Mouse (Mus musculus) CH12.LX (cell line): ENCODE results near the gene Prdm12. TPM values are rescaled to one million over a fixed set of nuclear protein-coding genes. Genes with fewer than 3 reads are reported as not detected.
"Not testable (repeated sequence)": the region's sequence is repeated elsewhere in the genome, so short reads cannot be mapped to it uniquely, and the experiment has no call there.

Experiments
- DNase-seq: peaks from one replicate; pipeline ENCODE4 v3.0.0-alpha.2; 2013; ENCODE audit errors: extremely low read depth
- H3K27ac ChIP-seq: 2 replicates; pipeline ENCODE4 v1.5.1; 2012; ENCODE audit warnings: low read depth, mild to moderate bottlenecking, control low read depth, moderate library complexity; ENCODE audit not compliant: insufficient read depth
- H3K27me3 ChIP-seq: replicated peaks from 2 replicates; pipeline ENCODE3; 2012; ENCODE audit warnings: inconsistent platforms
- H3K36me3 ChIP-seq, 2 experiments: replicated peaks in 1 of 2; 2 replicates each; pipeline versions ENCODE3 to v1.6.1; 2012; ENCODE audit warnings: inconsistent platforms in 1 of 2, low read length in 1 of 2, mild to moderate bottlenecking in 1 of 2, mixed read lengths in 1 of 2, moderate library complexity in 1 of 2; ENCODE audit not compliant: control insufficient read depth in 1 of 2, insufficient read depth in 1 of 2
- H3K4me1 ChIP-seq, 2 experiments: 2 replicates each; pipeline ENCODE4 v1.6.1; 2012; ENCODE audit warnings: inconsistent platforms in 1 of 2, moderate library complexity in 1 of 2; ENCODE audit not compliant: insufficient read depth in 2 of 2, control insufficient read depth in 1 of 2
- H3K4me2 ChIP-seq: 2 replicates; pipeline ENCODE4 v1.6.1; 2012; ENCODE audit warnings: low read depth, mild to moderate bottlenecking, control low read depth; ENCODE audit not compliant: poor library complexity, insufficient read depth, severe bottlenecking
- H3K4me3 ChIP-seq, 3 experiments: fragments of 150-350 bp in 1 of 3; sonication (generic) in 1 of 3; replicated peaks in 1 of 3; 2 replicates each; pipeline versions ENCODE3 to v1.5.1; 2011 to 2012; ENCODE audit warnings: low read depth in 2 of 3, low read length in 2 of 3, mild to moderate bottlenecking in 2 of 3, moderate library complexity in 2 of 3, control low read depth in 1 of 3, improper control_type of control experiment in 1 of 3, inconsistent platforms in 1 of 3, mixed read lengths in 1 of 3; ENCODE audit not compliant: poor library complexity in 1 of 3
- H3K79me2 ChIP-seq: replicated peaks from 2 replicates; pipeline ENCODE4 v1.6.1; 2012; ENCODE audit warnings: mild to moderate bottlenecking, moderate library complexity; ENCODE audit not compliant: control insufficient read depth, poor library complexity, insufficient read depth, severe bottlenecking; ENCODE audit errors: extremely low read depth
- H3K9ac ChIP-seq: 2 replicates; pipeline ENCODE4 v1.6.1; 2012; ENCODE audit warnings: low read depth, mild to moderate bottlenecking, control low read depth, moderate library complexity; ENCODE audit not compliant: insufficient read depth
- H3K9me3 ChIP-seq: replicated peaks from 2 replicates; pipeline ENCODE3; 2012; ENCODE audit warnings: low read length, inconsistent platforms, mixed read lengths
- CHD2 ChIP-seq: IDR thresholded peaks from 2 replicates; pipeline ENCODE4 v1.6.1; 2011; ENCODE audit warnings: low read length, improper control_type of control experiment
- CTCF ChIP-seq, 2 experiments: IDR thresholded peaks in 1 of 2; conservative IDR thresholded peaks in 1 of 2; 2 replicates each; pipeline ENCODE4 v1.5.1; 2011 to 2012; ENCODE audit warnings: low read depth in 2 of 2, low read length in 2 of 2, improper control_type of control experiment in 1 of 2, inconsistent platforms in 1 of 2, mild to moderate bottlenecking in 1 of 2, moderate library complexity in 1 of 2
- IRF4 ChIP-seq: IDR thresholded peaks from 2 replicates; pipeline ENCODE4 v1.6.1; 2014; ENCODE audit warnings: low read depth, mild to moderate bottlenecking, inconsistent platforms, low read length, improper control_type of control experiment
- JUN ChIP-seq: IDR thresholded peaks from 2 replicates; pipeline ENCODE4 v1.6.1; 2011; ENCODE audit warnings: low read depth, mild to moderate bottlenecking, low read length, improper control_type of control experiment, moderate library complexity; ENCODE audit not compliant: insufficient read depth
- KAT2A ChIP-seq: IDR thresholded peaks from 2 replicates; pipeline ENCODE4 v1.6.1; 2012; ENCODE audit warnings: low read length, improper control_type of control experiment, inconsistent platforms; ENCODE audit not compliant: insufficient replicate concordance
- MAFK ChIP-seq: IDR thresholded peaks from 2 replicates; pipeline ENCODE4 v1.6.1; 2011; ENCODE audit warnings: low read length, improper control_type of control experiment; ENCODE audit not compliant: insufficient replicate concordance
- MAX ChIP-seq: IDR thresholded peaks from 2 replicates; pipeline ENCODE4 v1.6.1; 2011; ENCODE audit warnings: low read length, improper control_type of control experiment
- MAZ ChIP-seq: IDR thresholded peaks from 2 replicates; pipeline ENCODE4 v1.6.1; 2012; ENCODE audit warnings: low read depth, mild to moderate bottlenecking, inconsistent platforms, low read length, improper control_type of control experiment, moderate library complexity
- NRF1 ChIP-seq: IDR thresholded peaks from 2 replicates; pipeline ENCODE4 v1.6.1; 2014; ENCODE audit warnings: low read depth, mild to moderate bottlenecking, inconsistent platforms, low read length, improper control_type of control experiment, moderate library complexity
- POLR2A ChIP-seq: IDR thresholded peaks from 2 replicates; pipeline ENCODE4 v1.6.1; 2011; ENCODE audit warnings: low read depth, mild to moderate bottlenecking, improper control_type of control experiment, low read length
- POLR2AphosphoS2 ChIP-seq: IDR thresholded peaks from 2 replicates; pipeline ENCODE4 v1.6.1; 2011; ENCODE audit warnings: low read depth, low read length, improper control_type of control experiment
- RCOR1 ChIP-seq: conservative IDR thresholded peaks from 2 replicates; pipeline ENCODE4 v1.6.1; 2012; ENCODE audit warnings: low read depth, mild to moderate bottlenecking, inconsistent platforms, low read length, improper control_type of control experiment
- SMC3 ChIP-seq: IDR thresholded peaks from 2 replicates; pipeline ENCODE4 v1.6.1; 2011; ENCODE audit warnings: low read depth, low read length, improper control_type of control experiment
- TBP ChIP-seq: conservative IDR thresholded peaks from 2 replicates; pipeline ENCODE4 v1.6.1; 2011; ENCODE audit warnings: low read depth, low read length, improper control_type of control experiment
- USF2 ChIP-seq: conservative IDR thresholded peaks from 2 replicates; pipeline ENCODE4 v1.6.1; 2011; ENCODE audit warnings: low read depth, low read length, improper control_type of control experiment
- ZC3H11A ChIP-seq: IDR thresholded peaks from 2 replicates; pipeline ENCODE4 v1.6.1; 2012; ENCODE audit warnings: low read depth, mild to moderate bottlenecking, inconsistent platforms, low read length, improper control_type of control experiment
- ZKSCAN1 ChIP-seq: IDR thresholded peaks from 2 replicates; pipeline ENCODE4 v1.6.1; 2012; ENCODE audit warnings: low read depth, inconsistent platforms, low read length, improper control_type of control experiment, borderline replicate concordance
- ZMIZ1 ChIP-seq: IDR thresholded peaks from 2 replicates; pipeline ENCODE4 v1.6.1; 2012; ENCODE audit warnings: low read depth, mild to moderate bottlenecking, inconsistent platforms, low read length, improper control_type of control experiment
- ZNF384 ChIP-seq: IDR thresholded peaks from 2 replicates; pipeline ENCODE4 v1.6.1; 2012; ENCODE audit warnings: low read depth, low read length, improper control_type of control experiment, inconsistent platforms
- dilution Hi-C: fragments of 300-500 bp; cut with MboI; formaldehyde crosslinking; loops from 2 replicates; pipeline ENCODE4 v1.14.3; 2020; ENCODE audit warnings: low sequenced_read_pairs; ENCODE audit not compliant: extremely low pct_unique_long_range_greater_than_20kb, extremely low pct_ligation_motif_present
- in situ Hi-C: fragments of 300-500 bp; cut with MboI; formaldehyde crosslinking; loops from 3 replicates; pipeline ENCODE4 v1.14.3; 2019; ENCODE audit warnings: low sequenced_read_pairs, low pct_ligation_motif_present, low pct_unique_long_range_greater_than_20kb, mixed read lengths
- polyA plus RNA-seq: library from polyadenylated mRNA; unstranded; fragments of >175 nt; gene quantifications from 2 replicates; pipeline ENCODE4 v1.2.1, GENCODE M21; 2012; ENCODE audit warnings: low read depth; ENCODE audit not compliant: insufficient read length
- total RNA-seq, 2 experiments: library from RNA; depleted of rRNA; stranded (reverse); fragments of 300-350 nt in 1 of 2; fragments of >200 nt in 1 of 2; gene quantifications; 2 replicates each; pipeline ENCODE4 v1.2.3; 2012 to 2014

The Prdm12 gene
- total and polyA plus RNA-seq, 3 experiments, result not detected

DNA sequence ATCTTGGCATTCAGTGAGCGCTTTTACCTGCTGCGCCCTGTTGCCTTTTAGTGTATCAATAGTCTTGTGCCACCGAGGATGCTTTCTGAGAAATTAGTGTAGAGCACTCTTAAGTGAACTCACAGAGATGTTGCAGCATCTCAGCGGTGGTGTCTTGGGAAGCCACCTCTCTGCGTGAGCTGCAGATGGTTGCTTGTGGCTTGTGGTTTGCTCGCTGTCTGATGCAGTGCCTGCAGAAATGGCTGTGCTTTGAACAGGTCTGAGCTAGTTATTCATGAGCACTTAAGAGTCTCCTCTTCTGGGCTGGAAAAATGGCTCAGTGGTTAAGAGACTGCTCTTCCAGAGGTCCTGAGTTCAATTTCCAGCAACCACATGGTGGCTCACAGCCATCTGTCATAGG lies 38.8 kb downstream of the Prdm12 start:
- H3K79me2 ChIP-seq, result peaks cover 3% of the 10 kb centered on the region; the same call in 1 of the 2 replicates
- H3K4me3 ChIP-seq, result no peak overlapping the region
- H3K4me2 ChIP-seq, result no peak overlapping the region
- H3K9ac ChIP-seq, result no peak overlapping the region
- no peaks in the 10 kb centered on the region for H3K27me3 ChIP-seq
- dilution Hi-C loops, result no loop called here
- H3K36me3 ChIP-seq, result peaks cover 69 to 84% of the 10 kb centered on the region in 2 experiments
- no peaks in the 10 kb centered on the region for H3K9me3 ChIP-seq
- no peak overlapping the region for H3K27ac ChIP-seq
- H3K4me1 ChIP-seq, result peaks cover 0 to 7% of the 10 kb centered on the region in 2 experiments; a peak in 1 of 4 replicates
- in situ Hi-C loops, result no loop called here
- TF ChIP-seq ZC3H11A, result no peak
- TF ChIP-seq TBP, result no peak
- TF ChIP-seq IRF4, result no peak
- no peak for TF ChIP-seq ZKSCAN1
- no peak for TF ChIP-seq RCOR1
- no peak for TF ChIP-seq KAT2A
- TF ChIP-seq SMC3, result no peak
- TF ChIP-seq CHD2, result no peak
- DNase-seq, result no peak

DNA sequence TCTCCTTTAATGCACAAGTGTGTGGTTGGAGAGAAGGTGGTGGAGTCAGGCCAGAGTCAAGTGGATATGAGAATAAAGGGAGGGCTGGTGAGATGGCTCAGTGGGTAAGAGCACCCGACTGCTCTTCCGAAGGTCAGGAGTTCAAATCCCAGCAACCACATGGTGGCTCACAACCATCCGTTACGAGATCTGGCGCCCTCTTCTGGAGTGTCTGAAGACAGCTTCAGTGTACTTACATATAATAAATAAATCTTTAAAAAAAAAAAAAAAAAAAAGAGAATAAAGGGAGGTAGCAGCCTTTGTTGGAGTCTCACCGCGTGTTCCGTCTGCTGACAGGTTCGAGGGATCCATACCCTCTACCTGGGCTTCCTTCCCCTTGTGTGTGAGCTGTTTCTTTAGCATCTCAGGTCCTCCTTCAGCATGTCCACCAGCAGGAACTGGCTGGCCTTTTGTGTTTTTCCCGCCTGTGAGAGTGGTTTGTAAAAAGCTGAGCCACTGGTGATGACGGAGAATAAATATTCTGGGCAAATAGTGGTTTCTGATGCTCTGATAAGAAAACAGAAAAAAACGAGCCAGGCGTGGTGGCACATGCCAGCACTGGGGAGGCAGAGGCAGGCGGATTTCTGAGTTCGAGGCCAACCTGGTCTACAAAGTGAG lies 41.3 kb downstream of the Prdm12 start:
- H3K79me2 ChIP-seq, dilution Hi-C loops, H3K27ac ChIP-seq, DNase-seq, H3K27me3 ChIP-seq, H3K4me1 ChIP-seq, H3K4me3 ChIP-seq, H3K4me2 ChIP-seq, H3K9ac ChIP-seq, H3K9me3 ChIP-seq: not testable (repeated sequence)
- peak in 1 of 2 experiments; percentile 22; a peak in 1 of 4 replicates for TF ChIP-seq CTCF (conservative IDR thresholded peaks at IDR 0.05 in 1 of 2, IDR thresholded peaks at IDR 0.05 in 1 of 2; ENCODE audit: low read depth in 2 of 2, low read length in 2 of 2)
- H3K36me3 ChIP-seq, result peaks cover 44 to 60% of the 10 kb centered on the region in 2 experiments
- in situ Hi-C loops, result loop anchor here (10.0 kb wide), 1 partner anchor 204 kb away; the partner anchor contains the start of gene Lamc3

DNA sequence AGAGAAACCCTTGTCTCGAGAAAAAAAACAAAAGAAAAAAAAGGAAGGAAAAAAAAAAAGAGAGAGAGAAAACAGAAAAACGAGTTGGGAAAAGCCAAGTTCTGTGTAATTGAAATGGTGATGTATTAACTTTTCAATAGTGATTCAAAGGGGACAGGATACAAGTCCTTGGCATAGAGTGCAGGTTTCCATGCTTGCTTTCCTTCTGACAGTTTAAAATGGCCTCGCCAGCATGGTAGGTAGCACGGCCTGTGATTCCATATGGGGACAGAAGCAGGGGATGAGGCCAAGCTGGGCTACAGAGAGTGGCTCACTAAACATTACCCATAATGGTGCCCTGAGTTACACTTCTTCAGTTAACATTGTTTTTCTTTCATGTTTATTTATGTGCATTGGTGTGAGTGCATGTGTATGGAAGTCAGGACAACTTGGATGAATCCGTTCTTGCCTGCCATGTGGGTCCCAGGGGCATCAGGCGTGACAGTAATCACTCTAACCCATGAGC lies 41.9 kb downstream of the Prdm12 start:
- Histone ChIP-seq H3K4me3 (no peak overlapping the region), H3K27me3 (no peaks in the 10 kb centered on the region), H3K27ac (no peak overlapping the region), H3K9me3 (no peaks in the 10 kb centered on the region), H3K36me3 (peaks cover 38 to 54% of the 10 kb centered on the region in 2 experiments), H3K4me2 (no peak overlapping the region), H3K9ac (no peak overlapping the region), H3K79me2 (no peaks in the 10 kb centered on the region; the same call in 1 of the 2 replicates), H3K4me1 (peaks cover 0 to 5% of the 10 kb centered on the region in 2 experiments; a peak in 1 of 4 replicates)
- in situ Hi-C loops (loop anchor here (10.0 kb wide), 1 partner anchor 203 kb away; the partner anchor contains the start of gene Lamc3), dilution Hi-C loops (no loop called here)
- no peak for DNase-seq
- TF ChIP-seq SMC3 (no peak), ZMIZ1 (peak; percentile 21; the same call in 1 of the 2 replicates), MAX (no peak), POLR2AphosphoS2 (0 out of 2 replicates have a peak, but pooled peaks have one; percentile 40), JUN (no peak), MAFK (no peak), POLR2A (no peak), MAZ (no peak), NRF1 (no peak), CTCF (conservative IDR thresholded peaks at IDR 0.05 in 1 of 2, IDR thresholded peaks at IDR 0.05 in 1 of 2; ENCODE audit: low read depth in 2 of 2, low read length in 2 of 2) (no peak), ZNF384 (no peak), USF2 (no peak)
